7 mouse cellular contexts compared by ENCODE assay signal in genomic region chr2:35660953-35661374, GRCm38 (mm10).
DNase-seq lines count a peak whose midpoint lies in the region; ATAC-seq and TF ChIP-seq lines count a peak whose summit lies in the region.

No protein-coding gene starts in this region.

- peak overlapping the region; percentile 83 for H3K9ac ChIP-seq in kidney, embryonic 15.5 days
- no peak overlapping the region for H3K9ac ChIP-seq in liver, embryonic 12.5 days

- peak; percentile 38 for ATAC-seq in granulocyte monocyte progenitor cell, adult 5-6 weeks (replicated peaks; ENCODE audit: poor library complexity, severe bottlenecking)
- peak; percentile 74 for ATAC-seq in kidney, embryonic 15.5 days (replicated peaks; ENCODE audit: low FRiP score)
- 0 out of 2 replicates have a peak, but pooled peaks have one; percentile 12 for ATAC-seq in liver, embryonic 12.5 days

- no peak for TF ChIP-seq CTCF in testis, adult 2 months (IDR thresholded peaks at IDR 0.05; ENCODE audit: control insufficient read depth, insufficient read depth, insufficient replicate concordance, low read depth, low read length)

- peaks cover 62% of the 10 kb centered on the region for H3K4me1 ChIP-seq in kidney, embryonic 15.5 days
- peaks cover 35% of the 10 kb centered on the region for H3K4me1 ChIP-seq in liver, embryonic 12.5 days
- H3K4me1 ChIP-seq in testis, adult 2 months (ENCODE audit: control insufficient read depth, insufficient read depth, low read length), result peaks cover 26% of the 10 kb centered on the region

- peak overlapping the region; percentile 50; the same call in 1 of the 2 replicates for H3K27ac ChIP-seq in kidney, embryonic 15.5 days
- no peak overlapping the region for H3K27ac ChIP-seq in liver, embryonic 12.5 days
- H3K27ac ChIP-seq in testis, adult 2 months (ENCODE audit: control insufficient read depth, insufficient read depth, low read depth, low read length), result peak overlapping the region; percentile 15; the same call in 1 of the 2 replicates

- no peaks in the 10 kb centered on the region for H3K27me3 ChIP-seq in kidney, embryonic 15.5 days
- peaks cover 64% of the 10 kb centered on the region for H3K27me3 ChIP-seq in liver, embryonic 12.5 days (replicated peaks)
- no peaks in the 10 kb centered on the region for H3K27me3 ChIP-seq in testis, adult 2 months (ENCODE audit: control insufficient read depth, insufficient read depth, low read length)

- peak overlapping the region; percentile 94 for H3K4me2 ChIP-seq in kidney, embryonic 15.5 days
- H3K4me2 ChIP-seq in liver, embryonic 12.5 days, result peak overlapping the region; percentile 73

- no peak; the same call in 1 of the 2 replicates for TF ChIP-seq POLR2A in testis, adult 2 months (IDR thresholded peaks at IDR 0.05; ENCODE audit: control insufficient read depth, low read depth, low read length)

- no peaks in the 10 kb centered on the region for H3K36me3 ChIP-seq in kidney, embryonic 15.5 days
- H3K36me3 ChIP-seq in liver, embryonic 12.5 days, result no peaks in the 10 kb centered on the region
- H3K36me3 ChIP-seq in testis, adult 2 months (ENCODE audit: control insufficient read depth, insufficient read depth, low read length), result no peaks in the 10 kb centered on the region

- under 1% methylated on average over 40 of the region's 47 CpGs for WGBS in kidney, embryonic 15.5 days
- WGBS in liver, embryonic 12.5 days (ENCODE audit: insufficient replicate concordance), result 3% methylated on average over 22 of the region's 47 CpGs

- no peaks in the 10 kb centered on the region for H3K9me3 ChIP-seq in kidney, embryonic 15.5 days (replicated peaks)
- no peaks in the 10 kb centered on the region for H3K9me3 ChIP-seq in liver, embryonic 12.5 days (replicated peaks)

- peak overlapping the region; percentile 77 for H3K4me3 ChIP-seq in kidney, embryonic 15.5 days (replicated peaks)
- peak overlapping the region; percentile 61 for H3K4me3 ChIP-seq in liver, embryonic 12.5 days
- peak overlapping the region; percentile 72 for H3K4me3 ChIP-seq in testis, adult 2 months (ENCODE audit: control insufficient read depth, low read depth, low read length)

- DNase-seq in WW6 (ENCODE audit: low read depth, low spot score), result peak; percentile 53
- DNase-seq in embryo, embryonic 10.5 days (ENCODE audit: low spot score), result peak; percentile 89
- peak; percentile 50 to 55 for DNase-seq in natural killer cell, adult 2 months (ENCODE audit: low spot score in 2 of 2)

Comparison
In these comparisons a context has a peak if more than half of its experiments do, and no peak if none do; other contexts are left out.
1. ATAC-seq: peak in every context shown above with its lines; median percentile 74 in kidney, embryonic 15.5 days; 38 in granulocyte monocyte progenitor cell, adult 5-6 weeks; 12 in liver, embryonic 12.5 days.